Mouse (Mus musculus) forebrain, embryonic 10.5 days (tissue): ENCODE data around the gene Tbc1d10c. TPM values are rescaled to one million over a fixed set of nuclear protein-coding genes. Genes with fewer than 3 reads are reported as not detected.
A peak's percentile ranks its signal among the peaks of the same experiment; 100 is the strongest.

Experiments used
- DNase-seq: peaks from one replicate; pipeline ENCODE4 v3.0.0-alpha.2; 2017; ENCODE audit warnings: low spot score; ENCODE audit errors: extremely low spot score
- H3K27ac ChIP-seq: fragments of 300-500 bp; sonication (generic); 2 replicates; pipeline ENCODE4 v1.5.1; 2016; ENCODE audit warnings: mild to moderate bottlenecking
- H3K27me3 ChIP-seq: fragments of 300-500 bp; sonication (generic); 2 replicates; pipeline ENCODE4 v1.6.1; 2016; ENCODE audit warnings: mild to moderate bottlenecking; ENCODE audit not compliant: poor library complexity, severe bottlenecking
- H3K36me3 ChIP-seq: fragments of 300-500 bp; sonication (generic); replicated peaks from 2 replicates; pipeline ENCODE4 v1.6.1; 2016; ENCODE audit warnings: mild to moderate bottlenecking, moderate library complexity
- H3K4me1 ChIP-seq: fragments of 300-500 bp; sonication (generic); 2 replicates; pipeline ENCODE4 v1.6.1; 2016
- H3K4me3 ChIP-seq: fragments of 300-500 bp; sonication (generic); 2 replicates; pipeline ENCODE4 v1.5.1; 2016; ENCODE audit warnings: mild to moderate bottlenecking, moderate library complexity
- H3K9me3 ChIP-seq: fragments of 300-500 bp; sonication (generic); 2 replicates; pipeline ENCODE4 v1.6.1; 2016; ENCODE audit warnings: mild to moderate bottlenecking, moderate library complexity
- WGBS: fragments of 180-500 bp; shearing (Covaris S2); methylation state at CpG from one replicate; pipeline ENCODE4 v1.1.7; 2016; 5-methylcytosine and 5-hydroxymethylcytosine counted together
- polyA plus RNA-seq: library from polyadenylated mRNA; unstranded; fragments of >200 nt; fragmentation: Nextera tagmentation; extraction: Ambion mirVana; gene quantifications from 2 replicates; pipeline ENCODE4 v1.2.1, GENCODE M21; 2016

Tbc1d10c gene
- polyA plus RNA-seq, result 0.43 and 0.47 TPM in 2 replicates

DNA sequence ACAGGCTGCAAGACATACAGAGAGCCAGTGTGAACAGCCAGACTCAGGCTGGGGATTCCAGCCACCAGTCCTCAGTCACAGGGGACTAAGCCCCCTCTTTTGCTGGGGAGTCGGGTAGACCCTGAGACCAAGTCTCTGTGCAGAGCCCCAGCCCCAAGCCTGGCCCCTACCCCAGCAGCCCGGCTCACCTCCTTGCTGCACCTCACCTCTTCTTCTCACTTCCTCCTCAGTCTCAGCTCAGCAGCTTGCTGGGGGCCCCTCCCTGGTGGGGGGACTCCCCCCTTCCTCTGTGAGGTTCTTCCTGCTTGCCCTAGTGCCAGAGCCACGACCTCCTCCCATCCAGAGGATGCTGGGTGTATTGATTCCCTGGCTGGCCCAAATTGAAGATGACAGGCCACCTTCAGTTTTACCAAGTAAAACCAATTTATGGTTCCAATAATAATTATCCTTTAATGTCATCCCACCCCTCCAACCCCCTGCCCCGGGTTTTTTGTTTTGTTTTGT, at the start of gene Tbc1d10c:
TSS of gene Tbc1d10c (minus strand) at position 454 of the 504 bp plus-strand sequence.
- H3K36me3 ChIP-seq, result peaks cover 31% of the 10 kb centered on the region
- peak within 1 kb of the TSS; percentile 96 for H3K4me3 ChIP-seq
- no peak for DNase-seq
- peaks cover 42% of the 10 kb centered on the region for H3K4me1 ChIP-seq
- H3K27me3 ChIP-seq, result no peaks in the 10 kb centered on the region
- no peaks in the 10 kb centered on the region for H3K9me3 ChIP-seq
- 69% methylated on average over 4 of the region's 4 CpGs for WGBS
- peak within 1 kb of the TSS; percentile 98 for H3K27ac ChIP-seq

DNA sequence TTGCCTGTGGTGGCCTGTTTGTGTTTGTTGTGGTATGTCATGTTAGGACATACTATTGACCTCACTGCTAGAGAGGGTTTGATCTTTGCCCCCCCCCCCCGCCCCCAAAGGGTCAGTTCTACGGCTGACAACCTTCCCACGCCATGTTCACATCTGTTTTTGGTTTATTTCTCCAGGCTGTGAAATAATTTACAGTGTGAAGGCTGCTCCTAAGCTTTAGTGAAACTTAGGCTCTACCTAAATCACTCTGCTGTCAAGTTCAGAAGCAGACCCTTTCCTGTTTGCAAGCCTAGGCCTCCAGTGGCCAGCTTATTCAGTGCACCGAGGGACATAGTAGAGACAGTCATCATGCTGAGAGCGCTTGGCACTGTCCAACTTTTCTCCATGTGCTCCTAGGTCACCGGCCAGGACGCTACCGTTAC, 49.2 kb upstream of the Tbc1d10c start:
- Histone ChIP-seq H3K27me3 (no peaks in the 10 kb centered on the region), H3K36me3 (no peaks in the 10 kb centered on the region), H3K4me3 (no peak overlapping the region), H3K9me3 (no peaks in the 10 kb centered on the region), H3K4me1 (peaks cover 9% of the 10 kb centered on the region; the same call in 1 of the 2 replicates), H3K27ac (no peak overlapping the region)
- no peak for DNase-seq
- WGBS, result 75% methylated on average over 8 of the region's 8 CpGs

DNA sequence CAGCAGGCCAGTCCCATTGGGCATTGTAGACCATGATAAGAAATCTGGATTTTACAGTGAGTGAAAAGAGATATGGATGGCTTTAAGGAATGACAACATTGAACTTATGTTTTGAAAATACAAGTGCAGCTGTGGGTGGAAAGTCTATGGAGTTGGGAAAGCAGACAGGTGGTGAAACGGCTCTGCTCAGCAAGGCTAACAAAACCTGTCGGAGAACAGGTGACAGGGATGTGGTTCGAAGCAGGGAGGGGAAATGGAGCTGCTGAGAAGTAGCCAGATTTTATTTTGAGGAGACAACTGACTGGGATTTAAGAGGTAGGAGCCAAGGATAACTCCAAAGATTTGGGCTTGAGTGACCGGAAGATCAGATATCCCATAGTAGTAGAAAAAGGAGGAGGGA, 43.5 kb upstream of the Tbc1d10c start:
- 81% methylated on average over 4 of the region's 4 CpGs for WGBS
- H3K9me3 ChIP-seq, result no peaks in the 10 kb centered on the region
- H3K4me3 ChIP-seq, result no peak overlapping the region
- no peak for DNase-seq
- H3K27me3 ChIP-seq, result peaks cover 15% of the 10 kb centered on the region
- peaks cover 19% of the 10 kb centered on the region for H3K4me1 ChIP-seq
- no peaks in the 10 kb centered on the region for H3K36me3 ChIP-seq
- no peak overlapping the region for H3K27ac ChIP-seq

GRCm38 (mm10) chr19:4232651-4233050, 41.6 kb upstream of the Tbc1d10c start:
- Histone ChIP-seq H3K4me1 (peaks cover 25% of the 10 kb centered on the region), H3K9me3 (no peaks in the 10 kb centered on the region), H3K4me3 (peak overlapping the region; percentile 71), H3K27me3 (peaks cover 32% of the 10 kb centered on the region), H3K27ac (no peak overlapping the region), H3K36me3 (no peaks in the 10 kb centered on the region)
- WGBS, result 82% methylated on average over 7 of the region's 7 CpGs
- DNase-seq, result no peak

- no peak for DNase-seq
- H3K36me3 ChIP-seq, result no peaks in the 10 kb centered on the region
- H3K4me1 ChIP-seq, result peaks cover 25% of the 10 kb centered on the region
- WGBS, result 79% methylated on average over 2 of the region's 2 CpGs
- peak overlapping the region; percentile 85 for H3K27ac ChIP-seq
- no peaks in the 10 kb centered on the region for H3K9me3 ChIP-seq
- peak overlapping the region; percentile 71 for H3K4me3 ChIP-seq
- H3K27me3 ChIP-seq, result peaks cover 32% of the 10 kb centered on the region
These were observed 41.1 kb upstream of the Tbc1d10c start for GRCm38 (mm10) chr19:4232186-4232572.

GRCm38 (mm10) chr19:4231253-4232185, 40.4 kb upstream of the Tbc1d10c start, which contains the start of gene Pold4:
Pold4 (plus strand) TSS chr19:4231899.
- Histone ChIP-seq H3K4me3 (peak within 1 kb of the TSS; percentile 71), H3K9me3 (no peaks in the 10 kb centered on the region), H3K4me1 (peaks cover 25% of the 10 kb centered on the region), H3K27me3 (peaks cover 32% of the 10 kb centered on the region), H3K27ac (peak within 1 kb of the TSS; percentile 85), H3K36me3 (no peaks in the 10 kb centered on the region)
- DNase-seq, result peak; percentile 90
- 13% methylated on average over 26 of the region's 26 CpGs for WGBS

GRCm38 (mm10) chr19:4230415-4230814, 39.3 kb upstream of the Tbc1d10c start:
- Histone ChIP-seq H3K4me3 (no peak overlapping the region), H3K9me3 (no peaks in the 10 kb centered on the region), H3K36me3 (no peaks in the 10 kb centered on the region), H3K4me1 (peaks cover 20% of the 10 kb centered on the region), H3K27ac (no peak overlapping the region), H3K27me3 (peaks cover 32% of the 10 kb centered on the region)
- WGBS, result 73% methylated on average over 8 of the region's 8 CpGs
- DNase-seq, result no peak

GRCm38 (mm10) chr19:4229451-4230076, 38.5 kb upstream of the Tbc1d10c start:
- WGBS, result 38% methylated on average over 9 of the region's 9 CpGs
- no peaks in the 10 kb centered on the region for H3K9me3 ChIP-seq
- H3K4me1 ChIP-seq, result peaks cover 20% of the 10 kb centered on the region
- DNase-seq, result no peak
- H3K27ac ChIP-seq, result peak overlapping the region; percentile 20; the same call in 1 of the 2 replicates
- no peak overlapping the region for H3K4me3 ChIP-seq
- peaks cover 29% of the 10 kb centered on the region for H3K27me3 ChIP-seq
- no peaks in the 10 kb centered on the region for H3K36me3 ChIP-seq

GRCm38 (mm10) chr19:4228891-4229290, 37.8 kb upstream of the Tbc1d10c start:
- WGBS, result 78% methylated on average over 4 of the region's 4 CpGs
- no peaks in the 10 kb centered on the region for H3K9me3 ChIP-seq
- H3K4me3 ChIP-seq, result no peak overlapping the region
- H3K36me3 ChIP-seq, result no peaks in the 10 kb centered on the region
- peaks cover 27% of the 10 kb centered on the region for H3K27me3 ChIP-seq
- DNase-seq, result no peak
- H3K4me1 ChIP-seq, result peaks cover 20% of the 10 kb centered on the region
- H3K27ac ChIP-seq, result no peak overlapping the region

GRCm38 (mm10) chr19:4227894-4228678, 37.0 kb upstream of the Tbc1d10c start:
- WGBS, result 30% methylated on average over 8 of the region's 8 CpGs
- peak; percentile 79 for DNase-seq
- no peaks in the 10 kb centered on the region for H3K36me3 ChIP-seq
- no peak overlapping the region for H3K4me3 ChIP-seq
- H3K27ac ChIP-seq, result peak overlapping the region; percentile 36; the same call in 1 of the 2 replicates
- no peaks in the 10 kb centered on the region for H3K9me3 ChIP-seq
- H3K4me1 ChIP-seq, result peaks cover 20% of the 10 kb centered on the region
- H3K27me3 ChIP-seq, result peaks cover 27% of the 10 kb centered on the region

GRCm38 (mm10) chr19:4227446-4227845, 36.4 kb upstream of the Tbc1d10c start:
- Histone ChIP-seq H3K27ac (no peak overlapping the region), H3K9me3 (no peaks in the 10 kb centered on the region), H3K36me3 (no peaks in the 10 kb centered on the region), H3K27me3 (peaks cover 28% of the 10 kb centered on the region), H3K4me3 (no peak overlapping the region), H3K4me1 (peaks cover 20% of the 10 kb centered on the region)
- no peak for DNase-seq
- WGBS, result 77% methylated on average over 5 of the region's 5 CpGs

DNA sequence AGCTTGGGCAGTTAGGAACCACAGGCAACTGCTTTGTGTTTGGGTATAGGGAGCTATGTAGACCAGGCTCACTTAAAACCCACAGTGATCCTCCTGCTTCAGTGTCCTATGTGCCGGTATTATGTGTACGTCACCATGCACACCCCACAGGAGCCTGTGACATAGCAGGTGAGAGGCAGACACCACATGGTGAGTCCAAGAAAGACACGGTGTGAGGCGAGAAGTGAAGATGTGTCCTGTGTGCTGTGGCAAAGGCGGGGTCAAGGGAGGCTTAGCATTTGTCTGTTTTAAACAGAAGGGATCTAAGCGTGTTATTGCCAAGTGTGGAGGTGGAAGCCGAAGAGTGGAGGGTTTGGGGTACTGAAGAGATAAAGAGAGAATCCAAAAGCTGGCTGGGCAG, 35.7 kb upstream of the Tbc1d10c start:
- Histone ChIP-seq H3K4me3 (no peak overlapping the region), H3K9me3 (no peaks in the 10 kb centered on the region), H3K27me3 (peaks cover 35% of the 10 kb centered on the region), H3K27ac (no peak overlapping the region), H3K4me1 (peaks cover 17% of the 10 kb centered on the region), H3K36me3 (no peaks in the 10 kb centered on the region)
- 89% methylated on average over 7 of the region's 7 CpGs for WGBS
- no peak for DNase-seq
